Mouse (Mus musculus): ENCODE data around the gene Agap2.

- TF ChIP-seq EP300 (IDR thresholded peaks at IDR 0.05; ENCODE audit: low read depth): no peak
- TF ChIP-seq CTCF (IDR thresholded peaks at IDR 0.05; ENCODE audit: low read depth): no peak
These were observed 46.9 kb downstream of the Agap2 start for GRCm38 (mm10) chr10:127122018-127122417.

Measured in liver, postnatal 0 days (tissue).